Mouse (Mus musculus) adrenal gland, adult 2 months (tissue): ENCODE results near the gene Glp1r. TPM values are rescaled to one million over a fixed set of nuclear protein-coding genes. Genes with fewer than 3 reads are reported as not detected.

ENCODE experiments used
- DNase-seq: peaks from one replicate; pipeline ENCODE4 v3.0.0; 2021
- long read RNA-seq: library from polyadenylated mRNA; stranded (forward); transcript quantifications from one replicate; pipeline ENCODE4 v2.0.0, GENCODE M21; 2021
- polyA plus RNA-seq: library from polyadenylated mRNA; depleted of rRNA; stranded (reverse); fragments of >200 nt; gene quantifications from 2 replicates; pipeline ENCODE4 v1.2.3, GENCODE M21; 2012; rRNA removed
- total RNA-seq, 2 experiments: library from RNA; stranded (reverse); gene quantifications; 2 replicates each; pipeline ENCODE4 v1.2.3; 2021

Glp1r gene
- total RNA-seq (under 1 TPM; 0.06 to 0.07 TPM), polyA plus RNA-seq (0.03 TPM in 1 of 2 replicates, not detected in the other)
- long read RNA-seq: 0 reads

DNA sequence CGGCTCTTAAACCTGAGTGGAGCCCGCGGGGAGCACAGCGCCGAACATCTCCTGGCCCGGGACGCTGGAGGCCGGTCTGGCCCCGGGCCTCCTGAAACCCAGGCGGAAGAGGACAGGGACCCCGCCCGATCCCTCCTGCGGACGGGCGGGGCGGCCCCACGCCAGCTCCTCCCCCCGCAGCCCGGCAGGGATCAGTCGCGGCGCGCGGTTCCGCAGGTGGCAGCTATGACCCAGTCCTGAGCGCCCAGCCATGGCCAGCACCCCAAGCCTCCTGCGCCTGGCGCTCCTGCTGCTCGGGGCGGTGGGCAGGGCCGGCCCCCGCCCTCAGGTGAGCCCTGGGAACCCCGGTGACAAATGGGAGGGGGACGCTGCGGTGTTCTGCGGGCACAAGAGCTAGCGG is at the start of gene Glp1r:
Gene Glp1r, plus strand, starts transcription at position 191 of the 400 bp plus-strand sequence.
- DNase-seq: peak; percentile 30

DNA sequence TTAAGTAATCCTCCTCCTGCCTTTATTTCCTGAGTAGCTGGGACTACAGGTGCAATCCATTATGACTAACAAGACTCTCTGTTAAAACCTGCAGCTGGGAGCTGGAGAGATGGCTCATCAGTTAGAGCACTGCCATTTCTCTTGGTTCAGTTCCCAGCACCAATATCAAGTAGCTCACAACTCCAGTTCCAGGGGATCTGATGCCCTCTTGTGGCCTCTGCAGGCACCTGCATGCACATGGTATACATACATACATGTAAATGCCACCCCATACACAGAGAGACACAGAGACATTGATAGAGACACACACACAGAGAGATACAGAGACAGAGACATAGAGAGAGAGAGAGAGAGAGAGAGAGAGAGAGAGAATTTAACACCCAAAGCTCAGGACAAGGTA is 49.3 kb upstream of the Glp1r start:
- DNase-seq: no peak

DNA sequence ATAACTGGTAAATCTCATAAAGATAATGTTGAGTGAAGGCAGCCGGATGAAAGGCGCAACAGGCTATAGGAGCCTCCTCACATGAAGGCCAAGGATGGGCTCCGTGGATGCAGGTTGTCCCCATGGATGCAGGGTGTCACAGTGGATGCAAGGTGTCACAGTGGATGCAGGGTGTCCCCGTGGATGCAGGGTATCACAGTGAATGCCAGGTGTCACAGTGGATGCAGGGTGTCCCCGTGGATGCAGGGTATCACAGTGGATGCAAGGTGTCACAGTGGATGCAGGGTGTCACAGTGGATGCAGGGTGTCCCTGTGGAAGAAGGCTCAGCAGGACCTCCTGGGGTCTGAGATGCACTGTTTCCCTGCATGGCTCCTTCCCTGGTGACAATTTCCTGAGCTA is 44.3 kb upstream of the Glp1r start:
- no peak for DNase-seq

DNA sequence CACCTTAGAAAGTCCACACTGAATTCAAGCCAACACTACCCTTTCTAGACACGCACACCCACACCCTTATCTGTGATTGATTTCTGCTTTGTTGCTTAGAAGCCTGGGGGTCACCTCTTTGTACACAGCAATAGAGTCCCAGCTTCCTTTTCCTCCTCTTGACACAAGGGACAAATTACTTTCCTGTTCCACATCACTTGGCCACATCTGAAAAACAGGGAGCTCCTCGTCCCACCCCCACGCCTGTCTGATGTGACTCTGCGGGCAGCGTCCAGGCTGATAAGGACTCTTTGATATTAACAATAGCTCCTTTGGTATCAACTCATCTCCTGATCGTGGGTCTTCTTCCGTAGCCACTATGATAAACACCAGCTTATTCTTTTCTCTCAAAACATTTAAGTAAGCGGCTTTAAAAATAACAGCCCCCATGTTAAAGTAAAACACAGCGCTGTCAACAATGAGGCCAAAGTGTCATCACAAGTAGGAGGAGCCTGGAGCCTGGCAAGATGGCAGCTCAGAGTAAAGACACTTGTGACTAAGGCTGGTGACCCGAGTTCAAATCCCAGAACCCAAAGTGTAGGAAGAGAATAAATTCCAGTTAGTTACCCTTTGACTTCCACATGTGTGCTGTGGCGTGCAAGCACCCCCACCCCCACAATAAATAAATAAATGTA is 42.9 kb upstream of the Glp1r start:
- peak; percentile 63 for DNase-seq

DNA sequence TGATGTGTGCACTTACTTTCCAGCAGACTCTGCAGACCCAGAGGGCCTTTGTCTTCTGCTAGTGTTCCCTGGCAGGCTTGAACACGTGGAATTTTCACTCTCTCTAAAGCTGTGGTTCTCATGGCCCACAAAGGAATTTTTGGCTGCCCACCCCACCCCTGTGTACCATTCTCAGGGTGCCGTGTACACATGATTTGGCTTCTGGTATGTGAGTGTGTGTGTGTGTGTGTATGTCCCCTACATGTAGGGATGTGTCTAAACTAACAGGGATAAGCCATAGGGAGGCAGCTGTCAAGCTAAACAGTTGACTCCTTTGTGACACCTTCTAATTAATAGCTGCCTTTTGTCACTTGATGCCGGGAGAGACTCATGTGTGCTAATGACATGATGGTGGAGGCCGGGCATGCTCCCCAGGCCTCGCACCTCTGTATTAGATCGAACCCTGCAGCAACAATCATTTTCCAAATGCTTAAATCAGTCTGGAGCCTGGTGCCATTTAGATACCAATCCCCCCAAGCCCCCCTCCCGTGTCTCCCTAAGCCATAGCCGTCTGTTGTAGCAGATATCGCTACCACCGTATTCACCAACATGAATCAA is 41.5 kb upstream of the Glp1r start:
- DNase-seq: no peak

DNA sequence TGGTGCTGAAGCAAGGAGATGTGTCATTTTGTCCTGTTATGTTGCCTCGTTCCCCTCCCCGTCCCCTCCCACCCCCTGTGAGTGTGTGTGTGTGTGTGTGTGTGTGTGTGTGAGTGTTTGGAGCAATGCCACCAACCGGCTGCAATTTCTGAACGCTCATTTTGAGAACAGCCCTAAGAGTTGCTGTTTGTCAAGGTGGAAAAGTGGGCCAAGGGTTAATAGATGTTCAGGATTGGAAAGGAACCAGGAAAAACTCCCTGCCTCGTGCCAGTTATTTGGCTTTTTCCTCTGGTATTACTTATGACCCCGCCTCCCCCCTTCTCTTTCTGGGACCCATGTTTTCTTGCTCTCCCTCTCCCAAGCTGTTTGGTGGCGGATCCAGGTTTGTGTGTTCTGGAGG is 41.0 kb upstream of the Glp1r start:
- DNase-seq: no peak

DNA sequence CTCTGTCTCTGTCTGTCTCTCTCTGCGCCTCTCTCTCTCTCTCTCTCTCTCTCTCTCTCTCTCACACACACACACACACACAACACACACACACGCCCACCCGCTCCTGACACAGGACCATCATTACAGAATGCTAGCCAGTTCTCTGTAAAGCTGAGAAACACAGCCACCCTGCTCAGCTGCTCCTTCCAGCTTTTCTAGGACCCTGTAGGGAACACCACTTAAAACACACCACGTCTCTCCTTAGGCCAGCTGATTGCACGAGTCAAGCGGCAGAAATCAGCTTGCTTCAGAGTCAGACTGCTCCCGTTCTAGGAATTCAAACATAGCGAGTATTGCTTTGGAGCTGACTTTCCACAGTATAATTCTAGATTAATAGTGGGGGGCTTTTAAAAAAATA is 35.3 kb upstream of the Glp1r start:
- DNase-seq: no peak

DNA sequence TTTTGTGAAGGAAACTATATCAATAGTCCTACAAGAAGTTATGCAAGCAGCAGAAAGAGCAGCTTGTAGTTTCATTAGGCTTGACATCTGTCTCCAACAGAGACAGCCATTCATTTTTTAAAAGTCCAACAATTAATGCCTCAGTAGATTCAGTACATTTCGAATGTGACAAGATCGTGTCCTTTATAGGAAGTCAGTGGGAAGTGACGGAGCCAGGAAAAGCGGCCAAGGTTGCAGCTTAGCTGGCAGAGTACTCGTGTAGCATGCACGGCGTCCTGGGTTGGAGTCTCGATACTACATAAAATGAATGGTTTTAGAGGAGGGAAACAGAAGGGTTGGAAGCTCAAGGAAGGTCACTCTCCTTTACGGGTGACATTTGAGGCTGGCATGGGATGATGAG is 34.7 kb upstream of the Glp1r start:
- peak; percentile 53 for DNase-seq

DNA sequence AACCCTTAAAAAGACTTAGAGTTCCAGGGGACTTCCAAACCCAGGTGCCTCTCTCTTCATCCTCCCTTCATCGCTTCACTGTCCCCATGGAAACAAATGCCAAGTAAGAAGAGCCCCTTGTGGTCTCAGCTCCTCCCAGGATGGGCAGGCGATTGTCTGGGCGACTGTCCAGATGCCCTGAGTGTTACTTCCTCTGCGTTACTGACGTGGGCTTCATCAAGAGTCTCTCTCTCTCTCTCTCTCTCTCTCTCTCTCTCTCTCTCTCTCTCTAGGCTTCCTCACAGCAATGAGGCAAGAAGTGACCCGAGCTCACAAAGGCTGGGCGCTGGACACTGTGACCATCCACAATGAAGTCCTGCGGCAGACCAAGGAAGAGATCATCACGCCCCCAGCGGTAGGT is 30.6 kb upstream of the Glp1r start:
- no peak for DNase-seq

DNA sequence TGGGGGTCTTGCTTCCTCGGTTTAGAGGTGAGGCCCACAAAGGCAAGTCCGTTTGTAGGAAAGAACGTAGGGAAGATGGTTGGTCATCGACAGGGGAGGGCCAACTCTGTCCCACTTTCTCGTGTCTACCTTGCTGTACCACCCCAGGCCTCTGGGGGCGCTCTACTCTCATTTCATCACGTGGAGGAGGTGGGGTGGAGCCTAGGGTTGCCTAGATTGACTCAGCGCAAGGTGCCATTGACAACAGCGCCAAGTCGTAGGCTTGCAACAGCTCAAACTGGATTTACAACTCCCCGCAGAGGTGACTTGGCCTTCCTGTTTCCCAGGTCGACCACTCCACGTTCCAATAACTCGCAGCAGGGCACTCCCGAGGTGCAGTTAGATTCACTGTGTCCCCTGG is 27.3 kb upstream of the Glp1r start:
- DNase-seq: no peak

DNA sequence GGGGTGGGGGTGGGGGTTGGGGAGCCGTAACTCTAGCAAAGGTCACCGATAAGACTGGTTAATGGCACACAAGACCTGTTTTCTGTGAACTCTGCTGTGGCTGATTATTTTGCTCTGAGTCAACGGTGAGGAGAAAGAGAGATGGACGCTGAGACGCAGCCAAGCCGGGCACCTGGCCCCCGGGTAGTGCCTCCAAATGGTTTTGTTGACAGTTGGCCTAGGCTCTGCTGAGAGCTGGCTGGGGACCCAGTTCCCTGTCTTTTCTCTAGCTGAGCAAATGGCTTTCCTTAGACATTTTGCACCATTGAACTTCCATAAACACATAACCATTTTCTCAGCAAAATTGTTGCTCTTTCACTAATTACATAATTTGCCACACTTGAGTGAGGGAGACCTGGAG is 24.2 kb upstream of the Glp1r start:
- DNase-seq: no peak

DNA sequence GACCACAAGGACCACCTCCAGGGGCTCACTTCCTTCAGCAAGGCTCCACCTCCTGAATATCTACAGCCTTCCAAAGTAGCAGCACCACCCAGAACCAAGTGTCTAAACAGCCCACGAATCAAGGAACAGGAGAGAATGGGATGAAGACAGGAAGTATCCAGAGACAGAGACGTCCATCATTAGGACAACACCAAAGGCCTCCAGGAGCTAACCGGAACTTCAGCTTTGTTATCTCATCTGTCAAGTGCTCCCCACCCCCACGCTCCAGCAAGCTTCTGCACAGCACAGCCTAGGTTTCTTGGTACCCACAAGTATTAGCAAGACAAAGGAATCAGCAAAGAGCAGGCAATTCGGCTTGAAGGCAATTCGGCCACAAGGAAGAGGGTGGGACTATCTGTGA is 23.0 kb upstream of the Glp1r start:
- no peak for DNase-seq

DNA sequence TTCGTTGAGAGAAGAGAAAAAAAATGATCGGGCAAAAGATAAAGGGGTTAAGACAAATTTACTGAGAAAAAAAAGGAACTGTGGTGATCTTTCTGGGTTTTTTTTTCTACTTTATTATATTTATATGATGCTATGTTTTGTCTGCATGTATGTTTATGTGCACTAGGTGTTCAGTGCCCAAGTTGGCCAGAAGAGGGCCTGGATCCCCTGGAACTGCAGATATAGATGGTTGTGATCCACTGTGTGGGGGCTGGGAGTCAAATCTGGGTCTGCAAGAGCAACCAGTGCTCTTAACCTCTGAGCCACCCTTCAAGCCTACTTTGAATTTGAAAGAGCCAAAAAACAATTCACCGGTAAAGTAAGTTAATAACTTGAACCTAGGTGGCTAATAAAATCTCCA is 21.2 kb upstream of the Glp1r start:
- DNase-seq: no peak

DNA sequence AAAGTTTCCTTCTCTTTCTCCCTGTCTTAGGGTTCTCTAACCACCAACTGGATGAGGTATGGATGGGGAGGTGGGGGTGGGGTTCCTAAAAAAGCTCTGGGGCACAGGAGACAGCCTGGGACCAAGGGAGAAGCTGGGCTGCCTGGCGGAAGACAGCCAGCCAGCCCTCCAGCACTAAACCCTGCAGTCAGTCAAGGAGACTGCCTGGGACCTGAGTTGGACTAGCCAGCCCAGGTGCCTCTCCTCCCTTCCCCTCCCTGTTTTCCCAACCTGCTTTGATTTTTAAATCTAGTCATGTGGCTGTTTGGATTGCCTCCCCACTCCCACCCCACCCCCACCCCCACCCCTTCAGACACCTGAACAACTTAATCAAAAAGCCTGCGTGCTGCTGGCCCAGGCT is 20.6 kb upstream of the Glp1r start:
- no peak for DNase-seq

DNA sequence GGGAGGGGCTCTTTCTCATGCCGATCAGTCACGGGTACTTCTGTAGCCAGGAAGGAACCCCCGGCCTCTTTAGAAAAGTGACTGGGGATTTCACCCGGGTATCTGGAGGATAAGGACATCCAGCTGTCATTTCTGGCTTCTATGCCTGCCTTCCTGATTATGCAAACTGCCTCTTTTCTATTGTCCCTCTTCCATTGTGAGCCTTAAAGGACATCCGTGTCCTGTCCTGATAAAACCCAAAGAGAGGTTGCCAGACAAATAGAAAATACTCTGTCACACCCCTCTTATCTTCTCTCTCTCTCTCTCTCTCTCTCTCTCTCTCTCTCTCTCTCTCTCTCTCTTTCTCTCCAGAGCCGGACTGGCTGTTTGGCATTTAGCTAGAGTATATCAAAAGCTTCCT is 19.4 kb upstream of the Glp1r start:
- no peak for DNase-seq

DNA sequence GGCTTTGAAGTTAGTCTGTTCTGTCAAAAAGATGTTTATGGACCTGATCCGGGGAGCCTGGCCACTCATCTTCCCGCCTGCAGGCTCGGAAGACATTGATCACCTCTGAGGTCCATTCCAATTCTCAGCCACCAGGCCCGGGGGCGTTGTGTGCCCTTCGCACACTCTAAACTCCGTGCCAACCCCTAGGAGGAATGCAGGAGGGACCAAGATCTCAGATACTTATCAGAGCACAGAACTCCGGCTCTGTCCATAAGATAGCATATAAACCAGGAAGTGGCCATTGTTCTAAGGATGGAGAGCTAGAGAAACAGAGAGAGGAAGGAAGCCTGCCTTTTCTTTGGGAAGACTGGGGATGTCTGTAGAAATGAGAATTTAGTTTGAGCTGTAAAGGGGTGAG is 18.1 kb upstream of the Glp1r start:
- DNase-seq: no peak

DNA sequence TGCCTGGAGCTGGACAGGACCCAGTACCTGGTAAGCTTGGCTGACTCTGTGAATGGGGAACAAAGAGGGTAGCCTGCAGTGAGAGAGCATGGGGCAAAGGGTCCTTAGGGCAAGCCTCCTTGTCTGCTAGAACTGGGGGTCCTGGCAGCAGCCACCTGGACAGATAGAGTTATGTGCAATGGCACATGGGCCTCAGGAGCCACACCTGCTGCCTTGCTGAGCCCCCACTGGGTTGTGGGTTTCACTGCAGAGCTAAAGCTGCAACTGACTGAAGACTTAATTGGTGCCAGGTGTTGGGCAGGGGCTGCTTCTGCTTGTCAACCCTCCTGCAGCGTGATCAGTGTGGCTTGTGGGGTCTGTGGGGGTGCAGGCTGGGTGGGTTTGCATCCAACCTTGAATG is 9.5 kb upstream of the Glp1r start:
- no peak for DNase-seq

DNA sequence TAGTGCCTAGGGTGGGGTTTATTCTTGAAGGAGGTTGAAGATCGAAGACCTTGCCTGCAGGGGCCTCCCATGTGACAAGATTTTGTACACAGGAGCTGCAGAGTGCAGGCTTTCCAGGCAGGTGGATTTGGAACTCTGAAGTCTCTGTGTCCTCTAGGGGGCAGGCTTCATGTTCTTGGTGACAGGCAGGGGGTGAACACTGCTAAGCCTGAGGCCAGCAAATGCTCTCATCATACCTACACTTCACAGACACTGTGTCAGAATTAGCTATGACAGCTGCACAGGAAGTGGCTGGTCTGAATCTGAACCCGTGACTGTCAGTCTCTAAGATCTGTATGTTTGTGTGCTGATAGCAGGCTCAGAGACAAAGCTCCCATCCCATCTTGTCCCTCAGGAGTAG is 8.9 kb upstream of the Glp1r start:
- no peak for DNase-seq

DNA sequence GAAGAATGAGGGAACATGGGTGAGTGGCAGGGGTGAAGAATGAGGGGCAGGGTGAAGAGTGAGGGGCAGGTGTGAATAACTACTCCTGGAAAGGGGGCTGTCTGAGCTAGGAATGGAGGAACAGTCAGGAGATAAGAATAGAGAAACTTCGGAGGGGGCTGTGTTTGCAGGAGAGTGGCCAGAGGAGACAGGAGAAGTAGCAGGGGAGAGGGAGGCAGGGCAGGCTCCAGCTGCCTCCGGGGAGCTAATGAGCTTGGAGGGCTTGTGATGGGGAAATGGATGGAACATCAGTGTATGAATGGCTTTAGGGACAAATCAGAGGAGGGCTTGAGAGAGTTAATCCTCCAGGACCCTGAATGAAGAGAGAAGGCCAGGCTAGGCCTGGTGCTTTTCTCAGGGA is 4.5 kb upstream of the Glp1r start:
- no peak for DNase-seq

DNA sequence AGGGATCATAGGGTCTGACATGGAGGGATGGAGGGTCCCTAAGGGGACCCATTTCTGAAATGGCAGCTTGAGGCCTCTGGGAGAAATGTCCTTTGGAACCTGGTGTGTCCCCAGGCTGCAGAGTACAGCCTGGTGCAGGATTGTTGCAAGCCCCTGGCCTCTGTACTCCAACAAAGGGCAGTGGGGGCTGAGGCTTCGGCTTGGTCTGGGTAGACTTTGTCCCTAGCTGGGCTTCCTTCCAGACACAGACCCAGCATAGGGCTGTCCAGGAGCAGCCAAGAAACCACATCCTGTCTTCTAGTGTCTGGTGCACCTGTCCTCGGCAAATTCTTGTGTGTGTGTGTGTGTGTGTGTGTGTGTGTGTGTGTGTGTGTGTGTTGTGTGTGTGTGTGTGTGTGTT is 2.5 kb downstream of the Glp1r start:
- no peak for DNase-seq

DNA sequence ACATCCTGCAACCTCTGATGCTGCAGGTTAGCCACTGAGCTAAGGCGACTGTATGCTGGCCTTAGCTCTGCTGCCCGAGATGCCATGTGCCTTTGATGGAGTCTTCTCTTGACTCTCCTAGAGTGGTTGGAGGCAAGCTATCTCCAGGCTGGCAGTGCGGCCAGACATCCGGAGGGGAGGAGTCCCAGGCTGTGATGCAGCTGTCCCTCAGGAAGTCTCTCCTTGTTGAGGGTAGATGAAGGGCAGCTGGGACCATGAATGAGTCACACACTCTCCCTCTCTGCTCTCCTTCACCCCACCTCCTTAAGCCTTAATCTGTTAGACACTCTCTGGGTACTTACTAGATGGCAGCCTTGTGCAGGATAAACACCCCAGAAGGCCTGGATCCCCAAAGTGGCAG is 6.0 kb downstream of the Glp1r start:
- DNase-seq: no peak

DNA sequence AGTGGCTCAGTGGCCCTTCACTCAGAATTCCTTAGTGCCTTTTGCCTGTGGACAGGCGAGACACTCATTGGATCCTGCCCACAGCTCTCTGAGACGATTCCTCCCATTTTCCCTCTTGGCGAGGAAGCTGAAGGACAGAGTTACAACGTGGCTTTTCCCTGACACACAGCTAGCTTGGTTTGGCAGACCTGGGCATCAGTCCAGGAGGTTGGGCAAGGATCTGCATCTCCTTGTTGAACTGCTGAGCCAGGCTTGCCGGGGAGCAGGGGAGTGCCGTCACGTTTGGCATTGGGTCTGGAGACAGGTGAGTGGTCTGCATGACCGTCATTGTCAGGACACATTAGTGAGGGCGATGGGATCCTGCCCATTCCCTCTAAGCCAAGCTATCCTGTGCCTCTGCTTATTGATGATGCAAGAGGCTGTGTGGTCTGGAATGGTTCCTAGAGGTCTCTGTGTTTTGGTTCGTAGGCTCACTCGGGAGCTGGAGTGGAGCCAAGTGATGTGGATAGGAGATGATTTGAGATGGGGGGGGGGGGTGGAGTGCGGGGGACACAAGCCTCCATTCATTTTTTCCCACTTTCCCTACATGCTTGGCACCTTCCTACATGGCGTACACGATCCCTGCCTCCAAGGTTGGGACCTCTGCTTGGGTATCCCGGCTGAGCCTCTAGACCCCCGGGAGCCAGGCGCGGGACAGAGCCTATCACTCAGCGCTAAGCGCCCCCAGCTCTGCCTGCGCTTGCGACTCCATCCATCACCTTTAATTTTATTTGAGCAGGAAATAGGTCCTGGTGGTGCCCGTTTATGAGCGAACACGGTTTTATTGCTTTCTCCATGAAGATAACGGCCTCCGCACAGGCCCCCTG is 9.5 kb downstream of the Glp1r start:
- peak; percentile 79 for DNase-seq

DNA sequence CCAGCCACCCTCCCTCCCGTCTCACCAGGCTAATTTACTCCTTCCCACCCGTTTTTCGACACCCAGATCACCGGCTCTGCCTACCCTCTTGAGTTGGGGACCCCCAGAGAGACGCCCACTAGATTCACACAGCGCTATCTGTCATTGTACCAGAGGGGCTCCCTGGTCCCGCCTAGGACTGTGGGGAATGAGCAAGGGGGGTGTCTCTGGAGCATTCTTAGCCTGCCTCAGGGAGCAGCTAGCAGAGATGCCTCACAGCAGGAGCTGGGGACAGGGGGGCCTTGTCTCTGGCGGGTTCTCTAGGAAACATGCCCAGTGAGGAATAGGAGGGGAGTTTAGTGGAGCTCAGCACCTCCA is 10.1 kb downstream of the Glp1r start:
- DNase-seq: no peak
